Mouse (Mus musculus) effector memory CD4-positive, alpha-beta T cell, adult 5 months (primary cell): Measurements from ENCODE around the gene Smim14. TPM values are rescaled to one million over a fixed set of nuclear protein-coding genes. Genes with fewer than 3 reads are reported as not detected.

Source experiments
- polyA plus RNA-seq: library from polyadenylated mRNA; unstranded; fragments of 100-300 nt; shearing (Covaris generic); gene quantifications from one replicate; pipeline ENCODE4 v1.2.1, GENCODE M21; 2017

The Smim14 gene
- polyA plus RNA-seq, result 140 TPM

DNA sequence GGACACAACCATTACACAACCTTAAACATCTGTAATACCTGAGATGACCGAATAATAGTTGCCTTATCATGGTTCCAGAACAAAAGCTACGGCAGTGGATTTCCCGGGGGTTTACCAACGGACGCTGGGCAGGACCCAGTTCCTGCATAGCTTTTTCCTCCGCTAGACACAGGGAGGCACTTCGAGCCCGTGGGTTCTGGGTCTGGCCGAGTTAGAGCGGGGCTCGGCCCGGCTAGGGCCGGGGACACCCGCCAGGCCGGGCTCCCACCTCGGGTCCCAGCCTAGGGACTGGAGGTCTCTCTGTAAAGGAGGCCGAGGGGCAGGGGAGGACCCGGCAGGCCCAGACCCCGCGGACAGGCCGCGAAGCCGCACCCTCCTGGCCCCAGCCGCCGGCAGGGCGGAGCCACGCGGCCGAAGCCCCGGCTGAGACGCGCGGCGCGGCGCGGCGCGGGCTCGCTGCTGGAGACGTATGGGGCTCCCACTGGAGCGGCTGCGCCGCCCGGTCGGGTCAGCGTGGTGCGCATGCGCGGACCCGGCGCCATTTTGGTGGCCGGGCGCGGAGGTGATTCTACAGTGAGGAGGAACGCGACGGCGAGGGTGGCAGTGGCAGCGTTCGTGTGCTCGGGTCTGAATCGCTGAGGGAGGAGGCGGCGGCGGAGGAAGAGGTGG lies at the start of gene Smim14, which contains the start of gene Ube2k:
Gene Smim14 (minus strand): TSS at position 434 of the 669 bp plus-strand sequence.
Gene Ube2k (plus strand): TSS at position 483 of the 669 bp plus-strand sequence.

DNA sequence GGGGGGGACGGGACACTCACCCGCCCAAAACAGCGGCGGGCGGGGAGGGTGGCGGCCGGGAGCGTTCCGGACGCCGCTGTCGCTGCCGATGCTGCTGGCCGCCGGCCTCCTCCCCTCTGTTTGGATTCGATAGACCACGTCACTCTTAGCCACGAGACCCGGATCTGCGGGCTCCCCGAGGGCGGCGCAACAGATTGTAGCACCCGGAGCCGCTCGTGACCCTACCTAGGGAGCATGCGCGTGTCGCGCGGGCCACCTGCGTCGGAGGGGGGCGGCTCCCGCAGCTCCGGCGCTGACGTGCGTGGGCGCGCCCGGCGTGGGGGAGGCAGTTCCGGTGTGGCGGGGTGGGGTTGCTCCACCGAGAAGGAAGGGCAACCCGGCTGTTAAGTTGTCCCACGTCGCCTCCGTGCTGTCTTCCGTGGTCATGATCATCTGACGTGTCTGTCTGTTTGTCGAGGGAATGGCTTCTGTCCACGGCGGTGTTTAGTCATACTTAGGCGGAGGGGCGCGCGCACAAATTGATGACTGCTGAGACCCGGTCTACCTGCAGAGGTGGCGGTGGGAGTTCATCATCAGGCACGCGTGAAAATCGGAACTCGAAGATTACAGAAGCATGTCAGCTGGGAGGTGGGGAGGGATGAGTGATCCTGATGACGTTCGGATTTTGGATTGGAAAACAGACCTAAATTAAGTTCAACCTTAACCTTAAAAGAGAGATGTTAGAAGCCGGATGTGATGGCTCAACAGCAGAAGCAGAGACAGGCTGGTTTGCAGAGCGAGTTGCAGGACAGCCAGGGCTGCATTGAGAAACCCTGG lies 44.1 kb downstream of the Smim14 start, which contains the start of gene Gm43552:
Gene Gm43552 (minus strand): TSS at position 118 of the 816 bp plus-strand sequence.

DNA sequence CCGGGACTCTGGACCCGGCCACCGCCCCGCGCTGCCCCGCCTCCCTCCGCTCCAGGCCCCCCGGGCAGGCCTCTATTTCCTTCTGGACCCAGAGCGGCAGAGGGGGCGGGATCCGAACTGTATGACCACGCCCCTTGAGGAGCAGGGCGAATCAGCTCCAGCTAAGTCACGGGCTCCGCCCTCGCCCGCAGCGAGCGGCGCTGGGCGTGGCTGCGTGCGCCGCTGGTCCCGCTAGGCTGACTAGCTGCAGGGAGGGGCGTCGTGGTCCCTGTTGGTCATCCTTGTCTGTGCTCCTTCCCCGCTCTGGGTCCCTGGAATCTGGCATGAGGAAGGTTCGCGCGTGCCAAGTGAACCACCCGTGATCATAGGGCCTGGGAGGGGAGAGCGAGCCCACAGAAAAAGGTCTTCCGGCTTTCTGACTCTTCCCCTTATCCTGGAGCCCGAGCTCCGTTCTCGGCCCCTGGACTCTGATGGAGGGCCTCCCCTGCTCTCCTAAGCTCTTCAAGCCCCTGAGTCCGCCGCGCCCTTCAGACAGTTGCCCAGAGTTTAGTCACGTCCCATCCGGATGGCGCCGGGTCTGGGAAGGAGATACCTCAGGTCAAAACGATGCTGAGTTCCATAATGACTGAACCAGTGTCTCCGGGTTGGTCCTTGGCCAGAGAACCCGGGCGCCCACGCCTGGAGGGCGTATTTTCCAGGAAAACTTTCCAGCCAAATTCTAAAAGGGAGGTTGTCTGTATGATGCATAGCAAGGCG lies 101.0 kb downstream of the Smim14 start, which contains the start of gene Ugdh:
Gene Ugdh (minus strand): TSS at position 144 of the 756 bp plus-strand sequence.

Other genes starting within 250 kb of the Smim14 start
- gene Rfc1, start 201.5 kb downstream of the Smim14 start, polyA plus RNA-seq, result 42.8 TPM
- 0.12 TPM for gene Klb, start 188.9 kb downstream of the Smim14 start, polyA plus RNA-seq
- 1,101 TPM for gene Rpl9, start 145.7 kb downstream of the Smim14 start, polyA plus RNA-seq
- gene Lias, start 145.7 kb downstream of the Smim14 start, polyA plus RNA-seq, result 27.3 TPM
- gene Ugdh, start 101.2 kb downstream of the Smim14 start, polyA plus RNA-seq, result 24.8 TPM
- gene Gm43552, start 44.4 kb downstream of the Smim14 start, polyA plus RNA-seq, result 5.9 TPM
- gene Ube2k, start within 50 bp of the Smim14 start, polyA plus RNA-seq, result 122 TPM
- gene Pds5a, start 161.1 kb upstream of the Smim14 start, polyA plus RNA-seq, result 136 TPM
- gene N4bp2, start 226.3 kb upstream of the Smim14 start, polyA plus RNA-seq, result 17.4 TPM